Mouse (Mus musculus) thymus, postnatal 36 days (tissue): Measurements from ENCODE around the gene Ppfia3.
A peak's percentile ranks its signal among the peaks of the same experiment; 100 is the strongest.

Source experiments
- DNase-seq, 2 experiments: peaks; one replicate each; pipeline ENCODE4 v3.0.0; 2022; ENCODE audit warnings: mixed read lengths in 2 of 2

The Ppfia3 gene

DNA sequence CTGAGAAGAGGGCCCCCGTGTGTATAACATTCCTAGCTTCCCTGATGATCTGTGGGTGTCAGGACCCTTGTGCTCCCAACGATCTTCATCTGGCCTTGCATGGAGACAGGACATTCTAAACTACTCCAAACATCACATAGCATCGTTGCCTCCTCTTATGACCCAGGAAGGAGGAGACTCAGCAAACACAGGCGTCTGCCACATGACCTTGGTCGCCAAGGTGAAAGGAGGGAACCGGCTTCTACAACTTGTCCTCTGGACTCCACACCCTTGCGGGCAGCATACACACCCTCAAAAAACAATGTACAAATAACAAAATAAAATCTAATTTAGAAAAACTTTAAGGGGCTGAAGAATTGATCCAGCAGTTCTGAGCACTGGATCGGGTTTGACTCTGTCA lies 54.8 kb downstream of the Ppfia3 start:
- DNase-seq = no peak

DNA sequence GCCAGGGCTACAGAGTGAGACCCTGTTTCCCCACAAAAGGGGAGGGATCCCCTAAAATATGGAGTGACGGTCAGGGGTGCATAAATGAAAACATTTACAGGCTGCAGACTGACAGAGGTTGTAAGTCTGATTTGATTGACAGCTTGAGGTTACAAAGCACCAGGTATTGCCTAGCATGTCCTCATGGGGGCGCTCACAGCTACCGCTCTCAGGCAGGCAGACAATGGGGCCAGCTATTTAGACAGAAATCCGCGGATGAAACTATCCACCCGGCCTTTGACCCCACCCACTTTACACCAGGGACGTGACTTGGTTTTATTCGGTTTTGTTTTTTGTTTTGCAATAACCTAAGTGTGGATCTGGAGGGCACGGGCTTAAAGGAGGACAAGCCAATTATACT lies 57.4 kb downstream of the Ppfia3 start:
- peak; percentile 32 to 41 for DNase-seq

DNA sequence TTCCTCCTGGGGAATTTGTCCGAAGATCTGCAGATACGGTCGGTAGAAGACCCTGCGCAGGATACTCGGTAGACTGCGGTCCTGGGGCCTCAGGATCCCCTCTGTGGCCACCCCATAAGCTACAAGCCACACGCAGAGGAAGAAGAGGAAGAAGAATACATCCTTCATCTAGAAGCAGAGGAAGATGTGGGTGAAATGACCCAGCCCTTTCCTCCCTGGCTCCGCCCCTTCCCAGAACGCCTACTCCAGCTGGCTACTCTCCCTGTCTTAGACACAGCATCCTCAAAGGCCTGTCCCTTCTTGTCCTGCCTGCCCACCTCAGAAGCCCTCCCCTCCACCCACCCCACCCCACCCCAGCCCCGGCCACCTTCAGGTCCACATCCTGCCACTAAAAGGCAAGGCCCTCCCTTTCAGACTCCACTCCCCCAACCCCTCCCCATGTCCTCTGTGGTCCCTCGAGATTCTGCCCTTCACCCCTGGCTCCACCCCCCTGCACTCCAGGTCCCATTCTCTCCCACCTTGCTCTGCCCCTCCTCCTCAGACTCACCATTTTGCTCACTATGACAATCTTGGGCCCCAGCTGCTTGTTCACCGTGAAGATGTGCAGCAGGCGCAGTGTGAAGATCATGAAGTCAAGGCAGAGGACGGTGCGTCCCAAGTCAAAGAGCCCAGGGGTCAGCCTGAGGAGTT lies 58.1 kb downstream of the Ppfia3 start:
- no peak for DNase-seq

DNA sequence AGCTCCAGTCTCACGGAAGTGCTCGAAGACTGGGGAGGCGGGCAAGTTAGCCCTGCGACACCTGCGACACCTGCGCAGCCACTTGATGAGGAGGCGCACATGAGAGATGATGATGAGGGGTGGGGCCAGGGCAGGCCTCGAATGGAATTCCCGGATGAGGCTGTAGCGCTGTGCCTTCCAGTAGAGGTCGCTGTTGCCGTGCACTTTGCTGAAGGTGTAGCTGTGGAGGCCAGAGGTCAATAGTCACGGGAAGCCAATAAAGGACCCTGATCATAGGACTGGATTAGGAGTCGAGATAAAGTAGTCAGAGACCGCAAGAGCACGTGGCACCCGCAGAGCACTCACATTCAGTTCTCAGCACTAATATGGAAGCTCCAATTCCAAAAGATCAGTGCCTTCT lies 61.5 kb downstream of the Ppfia3 start:
- peak; percentile 40 to 45 for DNase-seq

DNA sequence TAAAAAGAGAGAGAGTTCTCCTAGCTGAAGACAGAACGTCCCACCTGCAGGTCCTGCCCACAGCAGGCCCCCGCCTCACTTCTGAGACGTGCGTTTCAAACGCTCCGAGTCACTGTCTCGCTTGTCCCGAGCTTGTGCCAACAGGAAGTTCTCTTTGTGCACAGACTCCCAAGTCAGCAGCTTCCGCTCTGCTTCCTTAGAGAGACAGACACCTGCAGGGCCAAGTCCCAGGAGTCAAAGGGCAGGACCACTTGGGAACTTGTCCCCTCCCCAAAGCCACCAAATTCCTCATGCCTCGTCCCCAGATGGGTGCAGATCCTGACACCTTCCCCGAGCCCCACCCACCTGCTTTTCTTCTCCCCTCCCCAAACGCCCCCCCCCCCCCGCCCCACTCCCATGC lies 62.0 kb downstream of the Ppfia3 start:
- no peak for DNase-seq

DNA sequence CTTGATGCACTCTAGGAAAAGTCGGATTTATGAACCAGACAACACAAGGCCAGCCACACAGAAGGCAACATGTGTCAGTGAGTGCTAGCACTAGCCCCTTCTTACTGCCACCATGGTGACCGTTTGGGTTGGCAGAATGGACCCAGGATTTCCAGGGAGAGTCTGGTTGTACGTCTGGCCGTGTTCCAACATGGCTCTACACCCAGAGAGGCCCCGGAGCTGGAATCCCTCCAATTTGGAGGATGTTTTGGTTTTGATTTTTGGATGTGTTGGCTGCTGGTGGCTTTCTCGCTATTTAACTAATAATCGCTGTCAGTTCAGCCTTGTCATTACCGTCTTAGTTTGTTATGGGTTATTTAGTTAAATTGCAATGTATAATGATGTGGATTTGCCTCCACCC lies 64.2 kb downstream of the Ppfia3 start:
- DNase-seq = no peak

DNA sequence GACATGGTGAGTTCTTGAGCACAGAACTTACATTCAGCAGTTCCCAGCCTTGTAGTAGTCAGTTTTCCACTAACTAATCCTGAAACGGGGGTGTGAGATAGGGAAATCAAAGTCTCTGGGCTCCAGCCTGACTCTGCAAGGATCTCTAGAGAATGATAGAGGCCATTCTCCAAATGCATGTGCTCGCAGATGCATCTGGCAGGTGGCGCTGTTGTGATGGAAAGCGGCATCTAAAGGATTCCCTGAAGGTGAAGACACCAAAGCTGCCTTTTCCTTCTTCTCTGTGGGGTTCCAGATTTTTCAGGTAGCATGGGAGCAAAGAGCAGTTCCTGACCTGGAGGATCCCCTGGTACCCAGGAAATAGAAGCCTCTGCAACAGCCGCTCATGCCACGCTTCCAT lies 66.5 kb downstream of the Ppfia3 start:
- DNase-seq = peak; percentile 32 to 46

DNA sequence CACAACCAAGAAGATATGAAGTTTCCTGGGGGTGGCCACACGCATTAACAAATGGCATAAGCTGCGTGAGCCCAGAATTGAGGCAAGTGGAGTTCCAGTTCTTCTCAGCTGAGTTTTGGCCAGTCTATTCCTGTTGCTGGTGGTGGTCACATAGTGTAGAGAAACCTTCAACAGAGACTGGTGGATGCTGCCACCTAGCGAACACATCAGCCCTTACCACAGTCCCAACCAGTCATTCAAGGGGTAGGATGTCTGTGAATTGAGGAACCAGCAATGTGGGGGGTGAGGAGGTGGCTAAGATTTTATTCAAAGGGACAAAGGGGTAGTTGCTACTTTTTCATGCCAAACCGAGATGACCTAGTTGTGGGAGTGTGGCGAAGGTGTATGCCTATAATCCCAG lies 67.1 kb downstream of the Ppfia3 start:
- peak; percentile 32 to 36 for DNase-seq

DNA sequence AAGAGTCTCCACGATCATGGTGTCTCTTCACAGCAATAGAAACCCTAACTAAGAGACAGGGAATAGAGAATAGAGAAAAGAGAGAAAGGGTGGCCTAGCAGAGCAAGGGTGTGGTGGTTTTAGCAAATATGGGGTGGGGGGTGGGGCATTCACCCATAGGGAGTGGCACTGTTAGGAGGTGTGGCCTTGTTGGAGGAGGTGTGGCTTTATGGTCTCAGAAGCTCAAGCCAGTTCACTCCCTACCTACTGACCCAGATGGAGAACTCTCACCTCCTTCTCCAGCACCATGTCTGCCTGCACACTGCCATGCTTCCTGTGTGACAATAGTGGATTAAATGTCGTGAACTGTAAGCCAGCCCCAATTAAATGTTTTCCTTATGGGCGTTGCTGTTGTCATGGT lies 69.3 kb downstream of the Ppfia3 start:
- no peak for DNase-seq

DNA sequence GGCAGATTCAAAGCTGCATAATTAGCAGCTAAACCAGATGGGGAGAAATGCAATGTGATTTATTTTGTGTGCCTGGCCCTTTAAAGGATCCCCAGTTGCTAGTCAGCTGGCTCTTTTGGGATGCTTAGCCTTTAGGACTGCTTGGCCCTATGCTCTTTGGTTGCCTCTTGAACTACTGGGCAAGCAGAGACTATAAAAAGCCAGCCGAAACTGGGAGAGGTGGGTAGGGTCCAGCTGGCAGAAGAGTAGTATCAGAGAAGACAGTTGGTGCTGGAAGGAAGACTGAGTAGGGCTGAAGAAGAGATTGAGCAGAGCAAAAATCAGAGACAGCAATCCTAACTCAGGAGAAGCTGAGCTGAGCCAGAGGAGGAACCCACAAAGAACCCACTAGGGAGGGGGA lies 70.2 kb downstream of the Ppfia3 start:
- no peak for DNase-seq
